Mouse (Mus musculus) gastrocnemius, postnatal 4 days (tissue): ENCODE measurements around the gene Pphln1. TPM values are rescaled to one million over a fixed set of nuclear protein-coding genes. Genes with fewer than 3 reads are reported as not detected.
"Not testable (repeated sequence)": the region's sequence is repeated elsewhere in the genome, so short reads cannot be mapped to it uniquely, and the experiment has no call there.

ENCODE experiments used
- DNase-seq, 2 experiments: peaks; one replicate each; pipeline ENCODE4 v3.0.0; 2021 to 2022; ENCODE audit warnings: low spot score in 2 of 2, mixed read lengths in 2 of 2
- long read RNA-seq, 2 experiments: library from polyadenylated mRNA; stranded (forward); transcript quantifications; one replicate each; pipeline ENCODE4 v2.0.0; 2021
- total RNA-seq, 2 experiments: library from RNA; stranded (reverse); gene quantifications; 2 replicates each; pipeline ENCODE4 v1.2.3; 2021

Pphln1 gene
- total RNA-seq = 10 to 100 TPM; 24.0 to 25.9 TPM
- long read RNA-seq, experiment 1, partial matches to known transcripts = 3 of 19 reads
- long read RNA-seq, experiment 1, other reads (novel, unspliced or antisense) = 9 of 19 reads
- long read RNA-seq, experiment 2, partial matches to known transcripts = 2 of 13 reads
- long read RNA-seq, experiment 2, other reads (novel, unspliced or antisense) = 8 of 13 reads

GRCm38 (mm10) chr15:93397826-93398698, at the start of gene Pphln1, which contains the start of gene Zcrb1:
Gene Pphln1, plus strand, starts transcription at chr15:93398350.
Gene Zcrb1, minus strand, starts transcription at chr15:93398334.
- DNase-seq = peak; percentile 67 to 82

DNA sequence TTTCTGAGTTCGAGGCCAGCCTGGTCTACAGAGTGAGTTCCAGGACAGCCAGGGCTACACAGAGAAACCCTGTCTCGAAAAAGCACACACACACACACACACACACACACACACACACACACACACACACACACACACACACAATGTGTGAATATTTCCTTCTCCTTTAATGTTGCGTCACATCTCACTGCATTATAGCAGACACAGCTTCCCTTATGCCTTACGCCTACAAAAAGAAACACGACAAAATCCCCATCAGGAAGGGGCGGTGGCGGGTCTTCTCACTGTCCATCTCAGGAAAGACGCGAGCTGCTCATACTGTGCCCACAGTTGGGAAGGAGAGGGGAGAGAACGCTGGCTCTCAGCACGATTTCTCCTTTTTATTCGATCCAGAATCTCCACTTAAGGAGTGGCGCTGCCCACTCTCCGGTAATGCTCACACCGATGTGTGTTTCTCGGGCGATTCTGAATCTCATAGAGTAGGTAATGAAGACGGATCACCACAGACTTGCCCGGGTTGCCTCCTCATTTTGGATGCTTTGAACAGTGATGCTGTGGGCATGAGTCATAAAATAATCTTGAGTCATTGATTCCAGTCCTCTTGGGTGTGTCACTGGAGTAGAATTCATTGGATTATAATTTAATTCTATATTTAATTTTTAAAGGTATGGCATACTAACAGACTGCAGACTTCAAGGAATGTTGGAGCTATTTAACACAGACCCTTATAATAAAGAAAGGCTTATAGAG, 39.6 kb upstream of the Pphln1 start:
- DNase-seq = no peak

DNA sequence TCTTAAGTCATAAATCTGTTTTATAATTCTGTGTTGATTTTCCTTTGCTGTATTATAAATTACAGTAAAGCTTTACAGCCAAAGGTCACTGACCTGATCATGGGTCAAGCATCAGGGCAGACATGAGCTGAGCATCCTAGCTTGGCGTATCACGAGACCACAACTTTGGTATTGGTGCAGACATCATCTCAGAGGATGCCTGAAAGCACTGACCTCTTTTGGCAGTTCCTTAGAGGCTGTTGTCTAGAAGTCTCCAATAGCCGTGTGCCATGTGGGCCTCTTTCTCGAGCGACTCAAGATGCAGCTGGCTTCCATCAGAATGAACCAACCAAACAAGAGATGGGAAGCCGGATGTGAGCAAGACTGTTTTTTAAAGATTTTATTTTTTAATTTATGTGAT, 32.6 kb upstream of the Pphln1 start:
- no peak for DNase-seq

GRCm38 (mm10) chr15:93368558-93368957, 29.6 kb upstream of the Pphln1 start:
- DNase-seq = no peak

- DNase-seq = no peak
Measured at GRCm38 (mm10) chr15:93371838-93372237, 26.3 kb upstream of the Pphln1 start.

- not testable (repeated sequence) for DNase-seq
Measured at GRCm38 (mm10) chr15:93372525-93373119, 25.5 kb upstream of the Pphln1 start.

DNA sequence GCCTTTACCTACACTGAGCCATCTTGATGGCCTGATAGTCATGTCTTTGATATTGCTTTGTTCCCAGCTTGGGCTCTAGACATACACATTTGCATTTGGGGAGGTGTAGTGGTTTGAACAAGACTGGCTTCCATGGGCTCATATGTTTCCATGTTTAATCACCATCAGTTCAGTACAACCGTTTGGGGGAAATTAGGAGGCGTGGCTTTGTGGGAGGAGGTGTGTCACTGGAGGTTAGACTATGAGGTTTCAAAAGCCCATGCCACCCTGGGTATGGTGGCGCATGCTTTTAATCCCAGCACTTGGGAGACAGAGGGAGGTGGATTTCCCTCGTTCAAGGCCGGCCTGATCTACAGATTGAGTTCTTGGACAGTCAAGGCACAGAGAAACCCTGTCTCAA, 22.5 kb upstream of the Pphln1 start:
- no peak for DNase-seq

DNA sequence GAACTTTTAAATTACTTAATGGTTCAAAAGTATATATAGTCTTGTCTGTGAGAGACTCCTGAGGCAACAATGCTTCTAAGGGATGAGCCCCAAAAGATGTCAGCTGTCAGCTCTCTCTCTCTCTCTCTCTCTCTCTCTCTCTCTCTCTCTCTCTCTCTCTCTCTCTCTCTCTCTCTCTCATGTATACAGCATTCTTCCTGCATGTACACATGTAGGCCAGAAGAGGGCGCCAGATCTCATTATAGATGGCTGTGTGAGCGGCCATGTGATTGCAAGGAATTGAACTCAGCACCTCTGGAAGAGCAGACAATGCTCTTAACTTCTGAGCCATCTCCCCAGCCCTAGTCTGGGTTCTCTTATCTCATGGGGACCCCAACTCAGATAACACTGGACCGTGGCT, 19.0 kb upstream of the Pphln1 start:
- DNase-seq = no peak

DNA sequence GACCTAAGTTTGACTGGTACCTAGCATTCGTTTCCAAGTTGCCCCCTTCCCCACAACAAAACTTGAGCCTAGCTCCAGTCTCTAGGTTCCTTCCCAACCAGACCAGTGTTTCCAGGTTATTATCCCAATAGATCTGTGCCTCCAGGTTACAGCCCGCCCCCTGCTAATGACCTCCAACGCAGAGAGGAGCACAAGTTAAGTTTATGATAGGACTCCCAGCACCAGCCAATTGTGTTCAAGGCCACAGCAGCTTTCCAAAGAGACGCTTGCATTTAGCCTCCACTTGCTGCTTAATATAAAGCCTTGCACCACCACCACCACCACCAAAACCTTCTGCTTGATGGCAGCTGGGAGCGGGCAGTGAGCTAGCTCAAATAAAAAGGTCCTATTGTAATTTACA, 16.8 kb upstream of the Pphln1 start:
- DNase-seq = no peak

GRCm38 (mm10) chr15:93397269-93397668, 881 bp upstream of the Pphln1 start:
- no peak for DNase-seq

DNA sequence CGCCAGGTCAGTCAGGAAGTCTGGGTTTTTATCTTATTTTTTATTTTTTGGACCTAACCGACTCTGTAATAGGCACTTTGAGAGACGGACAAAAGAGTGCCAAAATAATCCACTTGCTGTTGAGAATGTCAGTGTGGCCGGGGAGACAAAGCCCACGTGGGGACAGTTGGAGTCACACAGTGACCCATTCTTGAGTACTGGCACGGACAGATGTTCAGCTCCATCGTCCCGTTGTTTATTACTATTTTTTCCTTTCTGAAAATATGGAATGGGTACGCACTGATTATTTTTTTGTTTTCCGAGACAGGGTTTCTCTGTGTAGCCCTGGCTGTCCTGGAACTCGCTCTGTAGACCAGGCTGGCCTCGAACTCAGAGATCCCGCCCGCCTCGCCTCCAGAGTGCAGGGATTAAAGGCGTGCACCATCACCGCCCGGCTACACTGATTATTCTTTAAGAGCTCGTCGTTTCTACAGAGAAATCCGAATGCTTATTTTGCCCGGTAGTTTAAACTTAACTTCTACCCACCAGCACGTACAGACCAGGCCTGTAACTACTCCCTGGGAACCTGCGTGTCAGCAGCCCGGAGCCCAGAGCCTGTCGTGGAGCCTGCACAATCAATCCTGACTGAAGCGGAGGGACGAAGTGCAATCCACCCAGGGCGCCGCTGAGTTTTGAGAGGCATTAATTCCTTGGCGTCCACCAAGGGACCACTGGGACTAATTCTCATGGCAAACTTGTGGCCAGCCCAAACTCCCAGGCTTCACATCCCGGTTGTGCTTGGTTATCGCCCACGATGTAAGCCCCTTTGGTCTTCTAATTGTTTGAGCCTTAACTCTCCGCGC, 770 bp downstream of the Pphln1 start:
- DNase-seq = no peak

DNA sequence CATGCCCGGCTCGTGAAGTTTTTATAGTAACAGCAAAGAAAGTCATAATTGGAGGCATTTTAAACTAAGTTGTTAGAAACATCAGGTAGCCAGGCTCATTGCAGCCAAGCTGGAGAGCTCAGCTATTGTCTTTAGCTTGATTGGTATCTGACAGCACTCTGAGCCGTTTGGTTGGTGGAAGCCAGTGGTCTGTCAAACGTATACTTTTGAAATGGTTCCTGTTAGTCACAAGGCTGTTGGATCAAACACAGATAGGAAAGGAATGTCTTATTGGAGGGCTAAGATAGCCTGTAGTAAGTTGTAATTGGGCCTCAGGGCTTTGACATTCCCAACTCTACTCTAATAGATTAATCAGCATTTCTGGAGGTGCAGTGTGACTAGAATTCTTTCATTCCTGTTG, 3.3 kb downstream of the Pphln1 start:
- no peak for DNase-seq

DNA sequence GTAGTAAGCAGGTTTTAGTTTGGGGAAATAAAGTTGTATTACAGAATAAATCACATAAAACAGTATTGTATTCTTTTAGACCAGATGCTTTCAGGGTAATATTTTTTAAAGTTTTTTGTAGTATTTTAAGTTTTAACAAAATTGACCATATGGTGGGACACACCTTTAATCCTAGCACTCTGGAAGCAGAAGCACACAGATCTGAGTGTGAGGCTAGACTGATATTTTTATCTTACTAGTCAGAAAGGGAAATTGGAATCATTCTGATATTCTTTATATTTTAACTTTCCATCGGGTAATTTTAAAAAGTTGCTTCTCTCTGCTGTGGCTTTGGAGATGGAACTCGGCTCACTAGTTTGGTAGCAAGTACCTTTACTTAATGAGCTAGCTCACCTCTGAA, 4.6 kb downstream of the Pphln1 start:
- DNase-seq = no peak

- DNase-seq = no peak
Measured at GRCm38 (mm10) chr15:93404849-93405248, 6.7 kb downstream of the Pphln1 start.

- no peak for DNase-seq
Measured at GRCm38 (mm10) chr15:93405446-93405986, 7.4 kb downstream of the Pphln1 start.

DNA sequence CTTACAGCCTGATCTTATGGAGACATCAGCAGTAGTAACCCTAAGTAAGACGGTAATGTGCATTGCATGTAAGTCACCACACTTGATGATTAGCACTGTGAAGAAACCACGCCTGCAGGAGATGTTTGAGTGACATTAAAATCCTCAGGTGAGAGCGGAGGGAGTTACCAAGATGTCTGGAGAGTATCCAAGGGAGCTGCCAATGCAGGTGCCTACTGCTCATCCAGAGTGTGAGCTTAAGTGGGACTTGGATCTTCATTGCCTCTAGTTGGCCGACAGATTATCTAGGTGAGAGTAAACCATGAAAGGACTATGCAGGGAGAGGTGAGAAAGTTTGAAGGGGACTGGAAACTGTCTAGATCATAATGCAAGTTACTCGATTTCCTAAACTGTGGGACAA, 8.3 kb downstream of the Pphln1 start:
- no peak for DNase-seq

DNA sequence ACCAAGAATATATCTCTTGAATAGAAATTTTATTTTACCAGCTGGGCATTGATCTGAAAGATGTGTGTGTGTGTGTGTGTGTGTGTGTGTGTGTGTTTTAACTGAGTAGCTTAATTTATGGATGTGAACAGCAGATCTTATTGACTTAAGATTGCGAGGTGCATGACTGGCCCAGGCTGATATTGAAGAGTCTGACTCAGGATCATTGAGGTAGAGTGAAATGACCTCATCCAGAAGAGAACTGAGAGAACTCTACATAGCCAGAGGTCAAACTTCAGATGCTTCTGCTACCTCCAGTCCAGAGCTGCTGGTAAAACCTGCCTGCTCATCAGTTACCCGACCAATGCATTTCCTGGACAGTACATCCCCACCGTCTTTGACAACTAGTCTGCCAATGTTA, 14.3 kb downstream of the Pphln1 start:
- no peak for DNase-seq

GRCm38 (mm10) chr15:93414456-93414855, 16.3 kb downstream of the Pphln1 start:
- DNase-seq = no peak

DNA sequence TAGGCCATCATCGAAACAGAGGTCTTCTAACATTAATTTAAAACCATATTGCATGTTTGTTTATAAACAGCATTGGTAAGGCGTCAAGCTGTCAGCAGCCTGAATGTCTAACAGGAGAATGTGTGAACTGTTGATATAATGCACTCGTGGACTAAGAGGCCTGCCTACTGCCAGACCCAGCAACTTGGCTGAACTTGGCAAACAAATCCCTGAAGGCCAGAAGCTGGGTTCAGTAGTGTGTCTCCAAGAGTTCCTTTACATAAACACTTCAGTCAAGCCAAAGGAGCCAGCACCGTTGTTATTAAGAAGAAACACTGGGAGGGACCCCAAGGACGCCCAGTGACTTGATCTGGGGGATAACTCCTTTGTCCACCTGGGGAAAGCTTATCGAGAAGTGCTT, 18.1 kb downstream of the Pphln1 start:
- no peak for DNase-seq

GRCm38 (mm10) chr15:93420596-93420995, 22.4 kb downstream of the Pphln1 start:
- no peak for DNase-seq
